Mouse (Mus musculus): ENCODE measurements at regions not wholly inside any gene's neighbourhood (a gene's known extent, or its start where the extent isn't known, plus 50 kb on each side); places are given as distances from the start of the nearest gene placed in this dataset.

- peak; percentile 29 for DNase-seq
These were observed 57.0 kb upstream of the Siglech start for GRCm38 (mm10) chr7:55710872-55711558.
